Mouse (Mus musculus): ENCODE data around the gene Slc12a6. TPM values are rescaled to one million over a fixed set of nuclear protein-coding genes. Genes with fewer than 3 reads are reported as not detected.

Gene Slc12a6
- polyA plus RNA-seq, 1 experiment from 2014 or later, result 13.7 TPM

DNA sequence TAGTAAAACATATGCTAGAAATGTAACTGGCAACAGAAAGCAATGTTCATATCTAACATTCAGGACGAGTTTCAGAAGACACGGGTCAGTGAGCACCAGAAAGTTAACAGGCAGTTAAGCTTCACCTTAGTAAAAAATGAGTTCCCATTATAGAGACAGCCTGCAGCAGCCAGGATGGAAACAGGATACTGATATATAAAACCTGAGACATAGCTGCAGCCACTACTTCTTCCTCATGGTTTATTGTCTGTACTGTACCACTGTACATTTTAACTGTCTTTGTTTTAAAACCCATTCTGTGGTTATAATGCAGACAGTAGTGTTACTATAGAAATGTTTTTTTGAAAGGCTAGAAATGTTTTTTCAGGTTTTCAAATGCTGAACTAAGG is 95.2 kb downstream of the Slc12a6 start:
- H3K4me2 ChIP-seq (replicated peaks; ENCODE audit: low read depth, low read length), result no peak overlapping the region
- no peak overlapping the region for H3K27ac ChIP-seq (ENCODE audit: low read depth, low read length)
- no peak overlapping the region for H3K9ac ChIP-seq (ENCODE audit: low read depth, low read length)
- H3K9me3 ChIP-seq (ENCODE audit: control insufficient read depth, low read length), result no peaks in the 10 kb centered on the region
- H3K36me3 ChIP-seq (ENCODE audit: control insufficient read depth, insufficient read depth, low read length), result peaks cover 4% of the 10 kb centered on the region; the same call in 1 of the 2 replicates
- WGBS, result 86% methylated on average over 2 of the region's 2 CpGs
- H3K4me1 ChIP-seq (replicated peaks; ENCODE audit: control insufficient read depth, insufficient read depth, low read length), result no peaks in the 10 kb centered on the region
- H3K27me3 ChIP-seq (ENCODE audit: control insufficient read depth, insufficient read depth, low read length), result no peaks in the 10 kb centered on the region
- H3K4me3 ChIP-seq (ENCODE audit: low read depth, low read length), result no peak overlapping the region
- no peak for DNase-seq (ENCODE audit: low spot score)
- ATAC-seq (ENCODE audit: low FRiP score), result no peak

DNA sequence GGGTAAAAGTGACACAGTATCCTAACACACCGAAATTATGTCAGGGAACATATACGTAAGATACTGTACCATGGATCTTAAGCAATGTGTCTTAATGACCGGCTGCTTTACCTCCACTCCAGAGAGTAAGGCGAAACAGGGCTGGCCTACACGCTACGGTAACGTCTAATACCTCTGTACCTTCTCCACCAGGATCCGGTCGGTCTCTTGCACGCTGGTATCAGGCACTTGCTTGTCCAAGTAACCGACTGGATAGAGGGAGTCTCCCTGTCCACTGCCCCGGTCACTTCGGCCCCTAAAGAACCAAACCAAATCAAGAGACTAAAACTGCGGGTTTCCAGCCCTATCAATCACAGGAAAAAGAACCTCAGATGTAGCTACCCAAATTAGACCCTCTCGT is 101.6 kb downstream of the Slc12a6 start:
- WGBS, result 18% methylated on average over 15 of the region's 15 CpGs
- Histone ChIP-seq H3K27ac (ENCODE audit: low read depth, low read length) (no peak overlapping the region), H3K4me2 (replicated peaks; ENCODE audit: low read depth, low read length) (peak overlapping the region; percentile 47)

DNA sequence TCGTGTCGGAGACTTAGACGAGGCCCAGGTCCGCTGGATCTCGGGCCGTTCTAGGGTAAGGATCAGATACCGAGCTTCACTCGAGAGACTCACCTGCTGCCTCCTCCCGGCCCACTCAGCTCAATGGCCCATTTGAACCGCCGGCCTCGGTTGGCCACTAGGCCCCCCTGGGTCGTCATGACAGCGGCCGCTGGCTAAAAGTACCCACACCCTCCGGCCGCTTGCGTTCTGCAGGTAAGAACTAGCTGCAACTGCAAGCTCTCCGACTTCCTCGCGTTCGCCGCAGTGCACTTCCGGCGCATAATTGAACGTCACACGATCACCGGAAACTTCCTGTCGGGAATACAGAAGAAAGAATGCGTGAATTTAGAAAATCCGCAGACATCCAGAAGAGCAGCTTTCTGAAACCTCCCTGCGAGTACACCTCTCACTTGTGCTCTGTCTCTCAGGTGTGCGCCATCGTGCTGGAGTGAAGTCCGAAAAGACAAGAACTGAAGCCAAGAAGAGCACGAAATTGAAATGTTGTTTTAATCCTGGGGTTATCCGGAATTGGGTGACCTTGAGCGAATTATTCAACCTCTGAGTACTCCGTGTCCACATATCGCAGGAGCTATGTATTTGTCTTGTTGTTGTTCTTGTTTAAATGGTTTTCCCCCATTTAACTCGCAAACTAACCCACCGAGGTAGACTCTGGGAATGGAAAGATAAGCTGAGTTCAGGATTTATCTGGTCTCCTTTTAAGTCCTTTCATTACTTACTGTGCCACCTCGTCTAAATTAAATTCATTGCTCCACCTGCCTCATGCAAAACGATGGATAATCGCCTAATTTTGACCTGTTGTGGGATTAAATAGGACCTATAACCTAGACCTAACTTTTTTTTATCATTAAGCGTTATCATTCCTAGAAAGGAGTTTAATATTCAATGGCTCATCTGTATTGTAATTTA is 102.4 kb downstream of the Slc12a6 start, which contains the start of gene Emc4:
TSS of gene Emc4 (minus strand) at position 302 of the 948 bp plus-strand sequence.
- Histone ChIP-seq H3K27ac (ENCODE audit: low read depth, low read length) (peak within 1 kb of the TSS; percentile 67), H3K9me3 (ENCODE audit: control insufficient read depth, low read length) (no peaks in the 10 kb centered on the region), H3K36me3 (ENCODE audit: control insufficient read depth, insufficient read depth, low read length) (peaks cover 4% of the 10 kb centered on the region; the same call in 1 of the 2 replicates), H3K4me2 (replicated peaks; ENCODE audit: low read depth, low read length) (peak within 1 kb of the TSS; percentile 47), H3K4me1 (replicated peaks; ENCODE audit: control insufficient read depth, insufficient read depth, low read length) (no peaks in the 10 kb centered on the region; the same call in 1 of the 2 replicates), H3K4me3 (ENCODE audit: low read depth, low read length) (peak within 1 kb of the TSS; percentile 93), H3K27me3 (ENCODE audit: control insufficient read depth, insufficient read depth, low read length) (no peaks in the 10 kb centered on the region), H3K9ac (ENCODE audit: low read depth, low read length) (peak within 1 kb of the TSS; percentile 84)
- ATAC-seq (ENCODE audit: low FRiP score) (peak; percentile 90), DNase-seq (ENCODE audit: low spot score) (peak; percentile 93)
- 2% methylated on average over 46 of the region's 46 CpGs for WGBS

More for the DNA sequence above, 101.6 kb downstream of the Slc12a6 start:
- H3K9me3 ChIP-seq (ENCODE audit: control insufficient read depth, low read length), result no peaks in the 10 kb centered on the region
- no peaks in the 10 kb centered on the region for H3K27me3 ChIP-seq (ENCODE audit: control insufficient read depth, insufficient read depth, low read length)
- no peaks in the 10 kb centered on the region; the same call in 1 of the 2 replicates for H3K4me1 ChIP-seq (replicated peaks; ENCODE audit: control insufficient read depth, insufficient read depth, low read length)
- ATAC-seq (ENCODE audit: low FRiP score), result peak; percentile 31; the same call in 1 of the 2 replicates
- H3K36me3 ChIP-seq (ENCODE audit: control insufficient read depth, insufficient read depth, low read length), result peaks cover 4% of the 10 kb centered on the region; the same call in 1 of the 2 replicates
- H3K9ac ChIP-seq (ENCODE audit: low read depth, low read length), result peak overlapping the region; percentile 84
- DNase-seq (ENCODE audit: low spot score), result no peak
- H3K4me3 ChIP-seq (ENCODE audit: low read depth, low read length), result peak overlapping the region; percentile 93

DNA sequence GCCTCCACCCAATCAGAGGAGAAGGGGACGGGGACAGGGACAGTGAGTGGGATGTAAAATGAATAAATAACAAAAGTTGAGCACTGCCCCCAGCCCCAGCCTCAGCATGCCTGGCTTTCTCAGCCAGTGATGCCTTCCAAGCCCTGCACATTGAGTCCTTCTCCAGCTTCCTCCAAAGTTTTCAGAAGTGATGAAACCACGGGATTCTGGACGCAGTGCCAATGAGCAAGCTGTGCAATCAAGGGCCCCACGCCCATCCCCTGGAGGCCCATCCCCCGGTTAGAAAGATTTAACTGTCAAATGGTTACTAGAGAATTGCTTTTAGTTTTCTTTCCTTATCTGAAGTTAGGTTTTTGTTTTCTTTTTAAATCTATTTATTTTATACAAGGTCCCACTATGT is 104.3 kb downstream of the Slc12a6 start:
- Histone ChIP-seq H3K27ac (ENCODE audit: low read depth, low read length) (no peak overlapping the region), H3K9me3 (ENCODE audit: control insufficient read depth, low read length) (no peaks in the 10 kb centered on the region), H3K4me3 (ENCODE audit: low read depth, low read length) (no peak overlapping the region), H3K36me3 (ENCODE audit: control insufficient read depth, insufficient read depth, low read length) (no peaks in the 10 kb centered on the region), H3K4me1 (replicated peaks; ENCODE audit: control insufficient read depth, insufficient read depth, low read length) (no peaks in the 10 kb centered on the region; the same call in 1 of the 2 replicates), H3K9ac (ENCODE audit: low read depth, low read length) (no peak overlapping the region), H3K4me2 (replicated peaks; ENCODE audit: low read depth, low read length) (no peak overlapping the region), H3K27me3 (ENCODE audit: control insufficient read depth, insufficient read depth, low read length) (no peaks in the 10 kb centered on the region)
- WGBS, result 82% methylated on average over 5 of the region's 5 CpGs
- no peak for ATAC-seq (ENCODE audit: low FRiP score)
- DNase-seq (ENCODE audit: low spot score), result no peak

DNA sequence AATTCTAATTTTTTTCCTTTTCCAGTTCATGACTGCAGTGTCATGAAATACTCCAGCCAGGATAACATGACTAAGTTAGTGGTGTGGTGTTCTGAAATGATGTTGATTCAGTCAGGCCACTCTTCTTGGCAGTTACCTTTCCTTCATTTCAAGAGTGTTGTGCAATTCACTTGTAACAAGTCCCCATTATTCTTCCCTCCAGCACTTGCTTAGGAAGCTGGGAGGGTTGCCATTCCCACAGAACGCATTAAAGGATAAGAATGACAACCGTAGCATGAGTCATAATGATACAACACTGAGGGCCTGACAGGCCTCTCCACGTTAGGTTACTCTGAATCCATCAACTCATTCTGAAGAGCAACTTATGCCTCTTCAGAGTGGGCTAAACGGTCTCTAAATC is 107.5 kb downstream of the Slc12a6 start:
- Histone ChIP-seq H3K27me3 (ENCODE audit: control insufficient read depth, insufficient read depth, low read length) (no peaks in the 10 kb centered on the region), H3K9ac (ENCODE audit: low read depth, low read length) (no peak overlapping the region), H3K9me3 (ENCODE audit: control insufficient read depth, low read length) (no peaks in the 10 kb centered on the region), H3K27ac (ENCODE audit: low read depth, low read length) (no peak overlapping the region), H3K4me2 (replicated peaks; ENCODE audit: low read depth, low read length) (no peak overlapping the region), H3K36me3 (ENCODE audit: control insufficient read depth, insufficient read depth, low read length) (no peaks in the 10 kb centered on the region), H3K4me3 (ENCODE audit: low read depth, low read length) (no peak overlapping the region), H3K4me1 (replicated peaks; ENCODE audit: control insufficient read depth, insufficient read depth, low read length) (no peaks in the 10 kb centered on the region)
- no peak for DNase-seq (ENCODE audit: low spot score)
- 55% methylated on average over 4 of the region's 4 CpGs for WGBS
- ATAC-seq (ENCODE audit: low FRiP score), result no peak

DNA sequence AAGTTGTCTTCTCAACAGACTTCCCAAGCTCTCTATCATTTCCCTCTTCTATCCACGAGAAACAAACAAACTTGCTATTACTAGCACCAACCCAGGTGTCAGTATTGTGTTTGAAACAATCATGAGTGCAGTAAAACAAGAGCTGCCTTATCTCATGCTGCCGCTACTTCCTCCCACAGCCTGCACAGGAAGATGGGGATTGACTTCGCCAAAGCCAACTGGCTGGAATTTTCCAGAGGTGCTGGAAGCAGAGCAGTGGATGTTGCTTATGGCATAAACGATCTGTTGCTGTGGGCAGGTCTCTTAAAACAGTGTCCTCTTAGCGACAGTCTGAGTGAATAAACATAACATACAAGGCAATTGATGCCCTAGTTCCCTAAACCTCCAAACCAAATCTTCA is 109.0 kb downstream of the Slc12a6 start:
- 62% methylated on average over 5 of the region's 5 CpGs for WGBS
- Histone ChIP-seq H3K4me3 (ENCODE audit: low read depth, low read length) (no peak overlapping the region), H3K27me3 (ENCODE audit: control insufficient read depth, insufficient read depth, low read length) (no peaks in the 10 kb centered on the region), H3K36me3 (ENCODE audit: control insufficient read depth, insufficient read depth, low read length) (no peaks in the 10 kb centered on the region), H3K9me3 (ENCODE audit: control insufficient read depth, low read length) (no peaks in the 10 kb centered on the region), H3K9ac (ENCODE audit: low read depth, low read length) (no peak overlapping the region), H3K4me2 (replicated peaks; ENCODE audit: low read depth, low read length) (no peak overlapping the region), H3K4me1 (replicated peaks; ENCODE audit: control insufficient read depth, insufficient read depth, low read length) (no peaks in the 10 kb centered on the region), H3K27ac (ENCODE audit: low read depth, low read length) (no peak overlapping the region)
- DNase-seq (ENCODE audit: low spot score) (no peak), ATAC-seq (ENCODE audit: low FRiP score) (no peak)

DNA sequence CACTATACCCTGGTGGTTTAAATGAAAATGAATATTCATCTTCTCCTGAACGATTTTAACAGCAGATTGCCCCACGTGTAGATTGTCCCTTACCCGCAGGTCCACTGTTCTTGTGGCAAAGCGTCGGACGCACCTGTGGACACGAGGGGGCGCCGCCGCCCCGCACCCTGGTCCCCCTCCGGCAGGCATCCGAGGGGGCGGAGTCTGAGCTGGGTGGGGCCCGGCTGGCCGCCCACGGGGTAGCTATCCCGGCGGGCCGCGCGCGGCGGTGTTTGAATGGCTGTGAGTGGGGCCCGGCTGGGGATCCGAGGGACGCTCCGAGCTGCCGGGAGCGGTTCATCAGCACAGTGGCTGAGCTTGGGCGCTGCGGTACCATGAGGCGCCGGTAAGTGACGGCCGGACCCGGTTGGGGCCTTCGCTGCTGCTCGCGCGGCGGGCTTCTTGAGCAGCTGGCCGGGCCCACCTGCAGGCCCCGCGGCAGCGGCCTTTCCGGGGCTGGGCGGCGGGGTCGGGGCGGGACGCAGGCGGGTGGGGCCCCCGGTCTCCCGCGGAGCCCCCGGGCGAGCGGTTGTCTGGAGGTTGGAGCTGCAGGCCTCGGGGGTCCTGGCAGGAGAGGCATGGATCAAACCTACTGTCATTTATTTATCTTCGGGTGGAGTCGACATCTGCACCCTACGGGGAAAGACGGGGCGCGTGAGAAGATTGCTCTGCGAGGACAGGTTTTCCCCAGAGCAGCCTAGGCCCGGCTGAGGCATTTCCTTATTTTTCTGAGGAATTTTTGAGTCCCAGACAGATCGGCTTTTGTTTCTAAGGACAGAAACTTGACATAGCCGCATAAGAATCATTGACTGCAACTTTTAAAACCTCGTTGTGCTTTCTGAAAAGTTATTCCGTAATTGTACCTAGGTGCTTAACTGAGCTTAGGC is 113.6 kb downstream of the Slc12a6 start, which contains the start of gene Katnbl1:
TSS of gene Katnbl1 (plus strand) at position 239 of the 926 bp plus-strand sequence.
- Histone ChIP-seq H3K36me3 (ENCODE audit: control insufficient read depth, insufficient read depth, low read length) (no peaks in the 10 kb centered on the region), H3K4me1 (replicated peaks; ENCODE audit: control insufficient read depth, insufficient read depth, low read length) (no peaks in the 10 kb centered on the region), H3K27ac (ENCODE audit: low read depth, low read length) (peak within 1 kb of the TSS; percentile 83), H3K4me3 (ENCODE audit: low read depth, low read length) (peak within 1 kb of the TSS; percentile 93), H3K9me3 (ENCODE audit: control insufficient read depth, low read length) (no peaks in the 10 kb centered on the region), H3K9ac (ENCODE audit: low read depth, low read length) (peak within 1 kb of the TSS; percentile 94), H3K27me3 (ENCODE audit: control insufficient read depth, insufficient read depth, low read length) (no peaks in the 10 kb centered on the region), H3K4me2 (replicated peaks; ENCODE audit: low read depth, low read length) (peak within 1 kb of the TSS; percentile 32)
- under 1% methylated on average over 64 of the region's 72 CpGs for WGBS
- ATAC-seq (ENCODE audit: low FRiP score) (peak; percentile 99), DNase-seq (ENCODE audit: low spot score) (peak; percentile 96)

DNA sequence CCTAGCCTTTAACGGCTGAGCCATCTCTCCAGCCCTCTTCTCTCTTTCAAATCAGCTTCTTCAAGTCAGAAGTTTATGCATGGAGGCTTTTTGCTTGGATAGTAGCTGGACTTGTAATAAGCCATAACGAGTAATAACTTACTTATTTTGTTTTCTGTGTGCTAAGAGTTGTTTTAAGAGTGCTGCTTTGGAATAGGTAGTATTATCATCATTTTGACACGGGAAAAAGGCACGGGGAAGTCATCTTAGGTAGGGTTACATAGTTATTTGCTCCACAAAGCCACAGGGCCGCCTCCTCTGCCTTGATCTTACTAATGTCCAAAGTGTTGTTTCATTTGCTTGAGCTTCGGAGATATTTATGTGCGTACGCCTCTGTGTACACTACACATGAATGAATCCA is 114.5 kb downstream of the Slc12a6 start:
- Histone ChIP-seq H3K4me2 (replicated peaks; ENCODE audit: low read depth, low read length) (peak overlapping the region; percentile 32), H3K9me3 (ENCODE audit: control insufficient read depth, low read length) (no peaks in the 10 kb centered on the region), H3K4me1 (replicated peaks; ENCODE audit: control insufficient read depth, insufficient read depth, low read length) (no peaks in the 10 kb centered on the region), H3K9ac (ENCODE audit: low read depth, low read length) (peak overlapping the region; percentile 94; the same call in 1 of the 2 replicates), H3K27ac (ENCODE audit: low read depth, low read length) (no peak overlapping the region), H3K27me3 (ENCODE audit: control insufficient read depth, insufficient read depth, low read length) (no peaks in the 10 kb centered on the region), H3K4me3 (ENCODE audit: low read depth, low read length) (peak overlapping the region; percentile 93), H3K36me3 (ENCODE audit: control insufficient read depth, insufficient read depth, low read length) (no peaks in the 10 kb centered on the region)
- 57% methylated on average over 8 of the region's 8 CpGs for WGBS
- ATAC-seq (ENCODE audit: low FRiP score), result no peak
- peak; percentile 9 for DNase-seq (ENCODE audit: low spot score)
